Mouse (Mus musculus) limb, embryonic 15.5 days (tissue): ENCODE measurements at regions not wholly inside any gene's neighbourhood (a gene's known extent, or its start where the extent isn't known, plus 50 kb on each side); places are given as distances from the start of the nearest gene placed in this dataset.

ENCODE experiments used
- ATAC-seq: fragments of 200-750 bp; cut with Nextera tagmentation; 2 replicates; pipeline ENCODE4 v1.8.0; 2017; ENCODE audit warnings: low read depth, moderate TSS enrichment; ENCODE audit not compliant: insufficient number of reproducible peaks, low FRiP score, low TSS enrichment
- H3K27ac ChIP-seq: fragments of 300-500 bp; sonication (generic); 2 replicates; pipeline ENCODE4 v1.5.1; 2015; ENCODE audit warnings: moderate library complexity, mild to moderate bottlenecking, inconsistent platforms
- H3K27me3 ChIP-seq: fragments of 300-500 bp; sonication (generic); 2 replicates; pipeline ENCODE4 v1.6.1; 2015; ENCODE audit warnings: inconsistent platforms
- H3K36me3 ChIP-seq: fragments of 300-500 bp; sonication (generic); 2 replicates; pipeline ENCODE4 v1.6.1; 2015; ENCODE audit warnings: inconsistent platforms
- H3K4me1 ChIP-seq: fragments of 300-500 bp; sonication (generic); 2 replicates; pipeline ENCODE4 v1.6.1; 2015; ENCODE audit warnings: inconsistent platforms
- H3K4me2 ChIP-seq: fragments of 300-500 bp; sonication (generic); 2 replicates; pipeline ENCODE4 v1.6.1; 2015; ENCODE audit warnings: mild to moderate bottlenecking, inconsistent platforms
- H3K4me3 ChIP-seq: fragments of 300-500 bp; sonication (generic); 2 replicates; pipeline ENCODE4 v1.5.1; 2015; ENCODE audit warnings: mild to moderate bottlenecking, inconsistent platforms
- H3K9ac ChIP-seq: fragments of 300-500 bp; sonication (generic); 2 replicates; pipeline ENCODE4 v1.6.1; 2015; ENCODE audit warnings: inconsistent platforms
- H3K9me3 ChIP-seq: fragments of 300-500 bp; sonication (generic); 2 replicates; pipeline ENCODE4 v1.6.1; 2016; ENCODE audit warnings: inconsistent platforms
- WGBS: fragments of 180-500 bp; shearing (Covaris S2); methylation state at CpG from one replicate; pipeline ENCODE4 v1.1.7; 2015; 5-methylcytosine and 5-hydroxymethylcytosine counted together

DNA sequence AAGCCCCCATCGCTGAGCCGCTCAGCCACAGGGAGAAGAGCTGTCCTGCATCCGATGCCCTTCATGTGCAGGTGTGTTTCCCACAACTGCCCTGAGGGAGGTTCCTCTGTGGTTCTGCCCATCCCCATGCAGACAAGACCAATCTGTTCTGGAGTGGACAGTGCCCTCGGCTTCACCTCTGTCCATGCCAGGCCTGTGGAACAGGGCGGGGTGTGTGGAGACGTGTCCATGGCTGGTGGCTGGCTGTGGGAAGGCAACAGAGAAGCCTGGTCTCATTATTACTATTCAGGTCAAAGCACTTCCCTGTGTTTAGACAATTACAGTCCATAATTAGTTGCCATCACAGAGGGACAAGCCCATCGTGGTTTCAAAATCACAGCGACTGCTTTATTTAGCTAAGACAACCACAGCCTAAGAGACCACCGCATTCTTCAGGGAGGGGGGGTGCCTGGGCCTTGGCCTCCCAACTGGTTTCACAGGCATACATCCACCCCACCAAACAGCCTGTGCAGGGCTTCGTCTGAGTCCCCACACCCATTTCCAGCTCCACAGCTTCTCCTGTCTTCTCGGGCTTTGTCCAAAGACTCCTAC, 97.7 kb downstream of the Rplp1 start:
- H3K27me3 ChIP-seq = no peaks in the 10 kb centered on the region; the same call in 1 of the 2 replicates
- H3K36me3 ChIP-seq = no peaks in the 10 kb centered on the region
- ATAC-seq = no peak
- H3K4me3 ChIP-seq = no peak overlapping the region
- no peak overlapping the region for H3K4me2 ChIP-seq
- H3K9me3 ChIP-seq = no peaks in the 10 kb centered on the region
- no peak overlapping the region for H3K9ac ChIP-seq
- peaks cover 3% of the 10 kb centered on the region; the same call in 1 of the 2 replicates for H3K4me1 ChIP-seq
- 72% methylated on average over 11 of the region's 11 CpGs for WGBS
- H3K27ac ChIP-seq = no peak overlapping the region

DNA sequence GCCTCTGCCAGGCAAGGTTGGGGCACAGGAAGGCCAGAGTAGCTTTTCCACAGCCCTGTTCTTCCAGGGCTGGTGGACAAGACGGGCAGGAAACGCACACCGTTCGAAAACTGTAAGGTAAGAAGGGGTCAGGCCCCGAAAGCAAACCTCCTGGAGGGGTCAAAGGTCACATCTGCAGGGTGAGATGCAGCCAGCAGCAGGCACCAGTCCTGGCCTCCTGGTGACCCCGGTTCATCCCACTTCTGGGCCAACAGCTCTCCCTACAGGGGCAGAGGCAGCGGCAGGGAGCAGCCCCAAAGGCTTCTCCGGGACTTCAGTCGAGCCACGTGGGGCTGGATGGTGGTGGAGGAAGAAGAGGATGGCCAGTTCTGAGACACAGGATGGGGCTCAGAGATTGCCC, 98.3 kb downstream of the Rplp1 start:
- no peak for ATAC-seq
- H3K4me2 ChIP-seq = no peak overlapping the region
- H3K9me3 ChIP-seq = no peaks in the 10 kb centered on the region
- H3K9ac ChIP-seq = no peak overlapping the region
- peaks cover 3% of the 10 kb centered on the region; the same call in 1 of the 2 replicates for H3K4me1 ChIP-seq
- no peak overlapping the region for H3K27ac ChIP-seq
- no peak overlapping the region for H3K4me3 ChIP-seq
- H3K27me3 ChIP-seq = no peaks in the 10 kb centered on the region; the same call in 1 of the 2 replicates
- H3K36me3 ChIP-seq = no peaks in the 10 kb centered on the region
- 28% methylated on average over 10 of the region's 10 CpGs for WGBS

- Histone ChIP-seq H3K9ac (no peak overlapping the region), H3K9me3 (no peaks in the 10 kb centered on the region), H3K4me2 (no peak overlapping the region), H3K4me3 (no peak overlapping the region), H3K36me3 (no peaks in the 10 kb centered on the region), H3K27me3 (no peaks in the 10 kb centered on the region; the same call in 1 of the 2 replicates), H3K27ac (no peak overlapping the region), H3K4me1 (peaks cover 3% of the 10 kb centered on the region)
- ATAC-seq = no peak
- WGBS = 80% methylated on average over 3 of the region's 3 CpGs
These were observed 101.1 kb downstream of the Rplp1 start for GRCm38 (mm10) chr9:61813291-61813690.

- Histone ChIP-seq H3K27me3 (no peaks in the 10 kb centered on the region; the same call in 1 of the 2 replicates), H3K9me3 (no peaks in the 10 kb centered on the region), H3K9ac (no peak overlapping the region), H3K4me1 (peaks cover 3% of the 10 kb centered on the region), H3K4me3 (no peak overlapping the region), H3K36me3 (no peaks in the 10 kb centered on the region), H3K4me2 (no peak overlapping the region), H3K27ac (no peak overlapping the region)
- no peak for ATAC-seq
- 87% methylated on average over 9 of the region's 9 CpGs for WGBS
These were observed 102.0 kb downstream of the Rplp1 start for GRCm38 (mm10) chr9:61812315-61812714.

DNA sequence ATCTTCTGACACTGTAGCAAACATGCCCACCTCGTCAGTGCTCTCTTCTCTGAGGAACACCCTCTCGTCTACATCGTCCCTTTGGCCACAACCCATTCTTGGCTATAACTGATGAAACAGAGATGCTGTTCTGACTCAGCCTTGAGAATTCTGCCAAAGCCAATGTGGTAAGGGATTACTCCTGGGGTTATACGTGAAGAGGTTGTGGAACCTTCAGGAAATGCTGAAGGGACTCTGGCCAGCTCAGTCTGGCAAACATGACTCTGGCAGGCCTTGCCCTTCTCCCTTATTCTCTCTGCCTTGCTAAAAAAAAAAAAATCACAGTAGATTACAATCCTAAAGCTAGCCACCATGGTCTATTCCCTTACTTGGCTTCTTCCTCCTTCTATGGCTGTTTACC, 103.9 kb downstream of the Rplp1 start:
- Histone ChIP-seq H3K9me3 (no peaks in the 10 kb centered on the region), H3K4me2 (no peak overlapping the region), H3K27ac (no peak overlapping the region), H3K4me3 (no peak overlapping the region), H3K27me3 (no peaks in the 10 kb centered on the region), H3K9ac (no peak overlapping the region), H3K36me3 (no peaks in the 10 kb centered on the region), H3K4me1 (no peaks in the 10 kb centered on the region; the same call in none of the 2 replicates)
- 75% methylated on average over 4 of the region's 4 CpGs for WGBS
- ATAC-seq = no peak

DNA sequence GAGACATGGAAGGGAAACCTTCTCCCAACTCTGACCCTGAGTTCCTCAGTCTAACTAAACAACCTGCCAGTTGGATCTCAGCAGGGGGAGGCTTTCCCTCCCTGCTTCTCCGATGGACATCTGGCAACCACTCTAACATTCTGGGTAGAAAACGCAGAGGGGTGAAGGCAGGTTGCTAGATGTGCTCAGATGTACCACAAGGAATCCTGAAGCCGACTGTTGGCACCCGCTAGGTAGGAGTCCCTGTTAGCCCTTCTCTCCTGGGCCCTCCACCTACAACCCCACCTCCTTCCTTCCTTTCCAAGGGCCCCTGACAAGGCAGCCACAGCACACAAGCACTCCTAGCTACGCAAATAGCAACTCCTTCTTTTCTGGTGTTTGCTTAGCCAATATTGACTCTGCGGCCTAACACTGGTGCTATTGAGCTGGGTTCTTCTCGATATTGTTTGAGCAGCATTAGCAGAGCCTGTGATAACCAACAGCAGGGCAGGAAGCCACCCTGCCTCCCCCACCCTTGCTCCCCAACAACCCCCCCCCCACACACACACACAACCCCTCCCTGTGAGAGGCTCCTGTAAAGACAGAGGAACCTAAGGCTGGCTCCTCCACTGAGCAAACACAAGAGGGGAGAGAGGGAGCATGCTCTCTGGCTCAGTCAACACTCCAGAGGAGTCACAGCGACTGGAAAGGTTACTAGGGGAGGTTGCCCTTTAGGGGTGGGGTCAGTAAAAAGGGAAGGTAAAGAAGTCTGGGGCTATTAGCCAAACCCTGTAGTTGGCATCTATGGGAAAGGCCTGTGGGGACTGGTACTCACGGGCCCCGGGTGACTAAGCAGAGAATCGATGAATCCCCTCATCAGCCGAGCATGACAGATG, 105.8 kb downstream of the Rplp1 start:
- Histone ChIP-seq H3K36me3 (no peaks in the 10 kb centered on the region), H3K4me2 (no peak overlapping the region), H3K27me3 (no peaks in the 10 kb centered on the region), H3K4me1 (no peaks in the 10 kb centered on the region; the same call in none of the 2 replicates), H3K4me3 (no peak overlapping the region), H3K9ac (no peak overlapping the region), H3K9me3 (no peaks in the 10 kb centered on the region), H3K27ac (0 out of 2 replicates have a peak overlapping the region, but pooled peaks have one; percentile 1)
- ATAC-seq = peak; percentile 71
- WGBS = 70% methylated on average over 12 of the region's 12 CpGs

DNA sequence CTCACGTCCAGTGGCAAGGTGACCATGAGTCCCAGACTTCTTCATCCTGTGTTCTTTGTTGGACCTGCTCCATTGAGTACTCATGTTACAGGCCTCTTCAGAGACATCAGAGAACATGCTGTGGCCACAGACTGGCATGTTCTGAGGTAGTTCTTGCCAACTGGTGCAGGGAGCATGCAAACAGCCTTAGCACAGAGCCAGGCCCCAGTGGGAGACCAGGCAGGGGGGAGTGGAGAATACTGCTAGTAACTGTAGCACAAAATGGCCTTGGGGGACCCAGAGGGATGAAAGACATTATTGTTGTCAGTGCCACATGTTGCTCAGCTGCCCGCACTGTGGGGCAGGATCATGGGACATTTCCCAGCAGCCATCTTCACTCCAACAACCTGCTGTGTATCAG, 108.4 kb downstream of the Rplp1 start:
- H3K36me3 ChIP-seq = no peaks in the 10 kb centered on the region
- no peaks in the 10 kb centered on the region for H3K9me3 ChIP-seq
- 82% methylated on average over 2 of the region's 2 CpGs for WGBS
- H3K27ac ChIP-seq = no peak overlapping the region
- H3K4me2 ChIP-seq = no peak overlapping the region
- H3K9ac ChIP-seq = no peak overlapping the region
- no peaks in the 10 kb centered on the region for H3K27me3 ChIP-seq
- H3K4me1 ChIP-seq = no peaks in the 10 kb centered on the region; the same call in none of the 2 replicates
- no peak overlapping the region for H3K4me3 ChIP-seq
- no peak for ATAC-seq

- Histone ChIP-seq H3K4me2 (no peak overlapping the region), H3K27me3 (no peaks in the 10 kb centered on the region), H3K9ac (no peak overlapping the region), H3K4me3 (no peak overlapping the region), H3K27ac (no peak overlapping the region), H3K36me3 (no peaks in the 10 kb centered on the region), H3K9me3 (no peaks in the 10 kb centered on the region), H3K4me1 (no peaks in the 10 kb centered on the region; the same call in none of the 2 replicates)
- no peak for ATAC-seq
- WGBS = 66% methylated on average over 3 of the region's 3 CpGs
These were observed 110.8 kb downstream of the Rplp1 start for GRCm38 (mm10) chr9:61803555-61803954.

DNA sequence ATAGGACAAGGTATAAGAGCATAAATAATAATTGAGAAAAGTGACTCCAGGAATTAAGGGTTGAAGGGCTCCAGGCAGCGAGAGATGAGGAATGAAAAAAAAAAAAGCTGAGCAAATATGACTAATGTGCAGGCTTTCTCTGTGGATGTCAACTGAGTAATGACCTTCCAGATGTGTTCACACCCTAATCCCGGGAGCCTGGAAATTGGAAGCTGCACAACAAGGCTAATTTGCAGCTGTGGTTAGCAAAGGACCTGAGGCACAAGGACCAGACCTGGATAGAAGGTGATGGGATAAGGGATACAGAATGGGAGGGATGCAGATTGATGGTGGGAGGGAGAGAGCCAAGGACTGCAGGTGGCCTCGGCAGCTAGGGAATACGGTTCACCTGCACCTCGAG, 111.6 kb downstream of the Rplp1 start:
- Histone ChIP-seq H3K4me1 (no peaks in the 10 kb centered on the region; the same call in 1 of the 2 replicates), H3K36me3 (no peaks in the 10 kb centered on the region), H3K9ac (no peak overlapping the region), H3K4me3 (no peak overlapping the region), H3K4me2 (no peak overlapping the region), H3K27me3 (no peaks in the 10 kb centered on the region), H3K27ac (no peak overlapping the region), H3K9me3 (no peaks in the 10 kb centered on the region)
- no peak for ATAC-seq
- WGBS = 60% methylated on average over 5 of the region's 5 CpGs

- no peak overlapping the region for H3K27ac ChIP-seq
- ATAC-seq = no peak
- 56% methylated on average over 1 of the region's 1 CpGs for WGBS
- H3K36me3 ChIP-seq = no peaks in the 10 kb centered on the region
- H3K4me3 ChIP-seq = no peak overlapping the region
- no peaks in the 10 kb centered on the region for H3K9me3 ChIP-seq
- 0 out of 2 replicates have a peak, but pooled peaks cover 2% of the 10 kb centered on the region for H3K27me3 ChIP-seq
- no peak overlapping the region for H3K9ac ChIP-seq
- no peaks in the 10 kb centered on the region for H3K4me1 ChIP-seq
- no peak overlapping the region for H3K4me2 ChIP-seq
These were observed 114.8 kb downstream of the Rplp1 start for GRCm38 (mm10) chr9:61799535-61799934.

DNA sequence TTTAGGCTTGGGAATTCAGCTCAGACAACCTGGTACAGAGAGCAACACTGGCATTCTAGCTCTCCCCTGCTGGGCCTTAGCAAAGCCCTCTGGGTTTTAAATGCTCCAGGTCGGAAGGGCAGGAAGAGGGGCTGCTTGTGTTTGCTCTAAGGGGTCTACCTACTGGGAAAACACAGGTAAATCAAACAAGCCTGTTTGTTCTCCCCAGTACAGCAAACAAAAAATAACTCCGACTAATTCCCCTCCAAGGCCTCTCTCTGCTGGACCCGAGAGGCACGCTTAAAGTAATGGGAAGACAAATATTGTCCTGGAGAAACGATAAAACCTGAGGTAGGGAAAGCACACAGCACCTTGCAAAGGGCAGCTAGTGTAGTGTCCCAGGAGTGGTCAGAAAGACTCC, 118.4 kb downstream of the Rplp1 start:
- no peak for ATAC-seq
- Histone ChIP-seq H3K4me3 (no peak overlapping the region), H3K4me1 (no peaks in the 10 kb centered on the region), H3K9me3 (no peaks in the 10 kb centered on the region), H3K27me3 (0 out of 2 replicates have a peak, but pooled peaks cover 3% of the 10 kb centered on the region), H3K4me2 (no peak overlapping the region), H3K9ac (no peak overlapping the region), H3K36me3 (no peaks in the 10 kb centered on the region), H3K27ac (no peak overlapping the region)
- 68% methylated on average over 5 of the region's 5 CpGs for WGBS

GRCm38 (mm10) chr9:61791435-61792064, 122.8 kb downstream of the Rplp1 start:
- Histone ChIP-seq H3K36me3 (no peaks in the 10 kb centered on the region), H3K9me3 (no peaks in the 10 kb centered on the region), H3K9ac (no peak overlapping the region), H3K4me1 (peaks cover 6% of the 10 kb centered on the region; the same call in 1 of the 2 replicates), H3K4me3 (no peak overlapping the region), H3K27me3 (0 out of 2 replicates have a peak, but pooled peaks cover 3% of the 10 kb centered on the region), H3K27ac (no peak overlapping the region), H3K4me2 (no peak overlapping the region)
- no peak for ATAC-seq
- 75% methylated on average over 11 of the region's 11 CpGs for WGBS
